Mouse (Mus musculus): Measurements from ENCODE around the gene Arpc1b.
"Not testable (repeated sequence)": the region's sequence is repeated elsewhere in the genome, so short reads cannot be mapped to it uniquely, and the experiment has no call there.

Arpc1b gene

GRCm38 (mm10) chr5:145114071-145114605 is at the start of gene Arpc1b:
Gene Arpc1b (plus strand): TSS chr5:145114215.
- DNase-seq (ENCODE audit: low spot score in 2 of 2), result peak; percentile 40 to 60

- no peak for DNase-seq (ENCODE audit: low spot score in 2 of 2)
These were observed 49.2 kb upstream of the Arpc1b start for GRCm38 (mm10) chr5:145064765-145065340.

DNA sequence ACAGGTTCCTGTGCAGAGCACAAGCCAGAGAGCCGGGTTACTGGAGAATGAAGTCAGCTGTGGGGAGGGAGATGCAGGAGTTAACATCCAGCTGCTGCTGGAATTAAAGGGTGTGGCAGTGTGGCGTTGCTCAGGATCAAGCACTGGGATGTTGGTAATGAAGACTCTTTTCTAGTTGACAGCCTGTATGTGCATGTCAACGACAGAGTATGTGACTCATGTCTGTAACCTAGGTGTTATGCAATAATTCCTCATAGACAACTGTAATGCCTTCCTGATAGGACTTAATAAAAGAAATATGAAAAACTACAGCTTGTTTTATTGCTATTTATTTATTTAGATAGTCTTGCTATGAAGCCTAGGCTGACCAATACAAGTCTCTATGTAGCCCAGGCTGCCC is 45.2 kb upstream of the Arpc1b start:
- no peak for DNase-seq (ENCODE audit: low spot score in 2 of 2)

GRCm38 (mm10) chr5:145069707-145070106 is 44.3 kb upstream of the Arpc1b start:
- DNase-seq (ENCODE audit: low spot score in 2 of 2), result peak; percentile 13 to 55

DNA sequence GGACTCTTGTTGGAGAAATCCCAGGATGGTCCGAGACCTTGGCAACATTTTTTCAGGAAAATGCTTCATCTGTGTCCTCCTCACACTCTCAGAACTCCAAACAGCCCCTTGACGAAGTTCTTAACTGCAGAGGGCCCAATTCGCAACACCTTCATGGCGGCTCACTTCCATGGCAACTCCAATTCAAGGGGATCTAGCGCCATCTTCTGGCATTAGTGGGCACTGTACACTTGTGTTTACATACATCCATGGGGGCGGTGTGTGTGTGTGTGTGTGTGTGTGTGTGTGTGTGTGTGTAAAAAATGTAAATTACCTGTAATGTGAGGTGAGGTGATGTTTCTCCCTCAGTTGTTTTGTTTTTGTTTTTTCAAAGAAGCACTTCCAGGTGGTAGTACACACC is 42.7 kb upstream of the Arpc1b start:
- DNase-seq (ENCODE audit: low spot score in 2 of 2), result no peak

DNA sequence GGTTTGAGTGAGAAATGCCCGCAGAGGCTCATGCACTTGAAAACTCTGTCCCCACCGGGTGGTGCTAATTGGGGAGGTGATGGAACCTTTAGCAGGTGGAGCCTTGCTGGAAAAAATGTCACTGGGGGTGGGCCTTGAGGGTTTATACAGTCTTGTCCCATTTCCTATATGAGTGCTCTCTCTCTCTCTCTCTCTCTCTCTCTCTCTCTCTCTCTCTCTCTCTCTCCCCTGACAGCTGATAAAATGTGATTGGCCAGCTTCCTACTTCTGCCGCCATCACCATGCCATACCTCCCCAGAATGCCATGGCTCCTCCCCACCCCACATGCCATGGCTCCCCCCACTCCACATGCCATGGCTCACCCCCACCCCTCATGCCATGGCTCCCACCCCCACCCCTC is 38.9 kb upstream of the Arpc1b start:
- DNase-seq (ENCODE audit: low spot score in 2 of 2), result no peak

GRCm38 (mm10) chr5:145081866-145082613 is 32.0 kb upstream of the Arpc1b start:
- no peak for DNase-seq (ENCODE audit: low spot score in 2 of 2)

GRCm38 (mm10) chr5:145083201-145083600 is 30.8 kb upstream of the Arpc1b start:
- DNase-seq (ENCODE audit: low spot score in 2 of 2), result not testable (repeated sequence)

- peak; percentile 84 to 90 for DNase-seq (ENCODE audit: low spot score in 2 of 2)
These were observed 30.2 kb upstream of the Arpc1b start, which contains the start of the genes Arpc1a and Kpna7 for GRCm38 (mm10) chr5:145083632-145084451. Gene Arpc1a (plus strand): TSS chr5:145083830. Gene Kpna7 (minus strand): TSS chr5:145084030.

GRCm38 (mm10) chr5:145084822-145085221 is 29.2 kb upstream of the Arpc1b start:
- DNase-seq (ENCODE audit: low spot score in 2 of 2), result no peak

DNA sequence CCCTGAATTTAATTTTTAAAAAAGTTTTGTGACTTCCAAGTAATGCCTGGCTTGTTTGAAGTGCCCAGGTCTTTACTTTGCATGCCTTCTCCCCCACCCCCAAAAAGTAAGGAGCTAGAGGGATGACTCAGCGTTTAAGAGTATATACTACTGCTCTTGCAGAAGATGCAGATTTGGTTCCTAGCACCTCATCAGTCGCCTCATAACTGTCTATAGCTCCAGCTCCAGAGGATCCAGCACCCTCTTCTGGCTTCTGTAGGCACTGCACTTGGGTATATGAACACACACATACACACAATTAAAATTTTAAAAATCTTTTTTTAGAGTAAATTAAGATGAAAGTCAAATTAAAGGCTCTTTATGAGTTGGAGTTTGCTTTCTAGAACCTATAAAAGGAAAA is 25.8 kb upstream of the Arpc1b start:
- DNase-seq (ENCODE audit: low spot score in 2 of 2), result no peak

GRCm38 (mm10) chr5:145089878-145090277 is 24.1 kb upstream of the Arpc1b start:
- DNase-seq (ENCODE audit: low spot score in 2 of 2), result no peak

DNA sequence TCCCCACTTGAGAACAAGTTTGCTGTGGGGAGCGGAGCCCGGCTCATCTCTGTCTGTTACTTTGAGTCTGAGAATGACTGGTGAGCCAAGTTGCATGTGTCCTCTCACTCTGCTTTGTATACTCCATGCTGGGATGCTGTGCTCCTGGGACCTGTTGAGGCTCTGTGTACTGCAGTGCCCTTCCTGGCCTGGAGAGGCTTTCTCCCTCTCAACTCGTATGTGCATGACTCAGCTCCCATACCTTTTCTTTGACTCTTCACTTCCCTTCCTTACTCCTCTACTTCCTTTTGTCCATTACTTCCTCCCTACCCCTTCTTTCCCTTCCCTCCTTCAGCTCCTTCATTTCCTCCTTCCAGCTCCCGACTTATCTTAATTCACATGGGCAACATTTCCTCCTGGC is 17.8 kb upstream of the Arpc1b start:
- no peak for DNase-seq (ENCODE audit: low spot score in 2 of 2)

GRCm38 (mm10) chr5:145098340-145098821 is 15.6 kb upstream of the Arpc1b start:
- no peak for DNase-seq (ENCODE audit: low spot score in 2 of 2)

GRCm38 (mm10) chr5:145100960-145101359 is 13.1 kb upstream of the Arpc1b start:
- no peak for DNase-seq (ENCODE audit: low spot score in 2 of 2)

GRCm38 (mm10) chr5:145101451-145101850 is 12.6 kb upstream of the Arpc1b start:
- DNase-seq (ENCODE audit: low spot score in 2 of 2), result not testable (repeated sequence)

DNA sequence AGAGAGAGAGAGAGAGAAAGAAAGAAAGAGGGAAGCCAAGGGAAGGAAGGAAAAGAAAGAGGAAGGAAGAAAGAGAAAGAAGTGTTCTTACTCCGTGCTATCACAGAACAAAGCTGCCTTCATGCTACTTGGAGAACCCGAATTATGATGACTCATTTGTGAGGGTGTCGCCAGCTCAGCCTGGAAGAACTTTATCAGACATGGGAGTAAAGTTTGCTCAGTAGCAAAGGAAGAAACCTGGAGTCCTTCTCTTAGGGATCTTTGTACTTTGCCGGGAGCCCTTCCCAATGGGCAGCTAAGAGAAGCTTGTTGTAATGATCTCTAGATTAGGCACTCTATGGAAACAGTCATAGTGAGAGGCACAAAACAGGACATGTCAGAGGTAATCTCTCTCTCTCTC is 11.3 kb upstream of the Arpc1b start:
- no peak for DNase-seq (ENCODE audit: low spot score in 2 of 2)

DNA sequence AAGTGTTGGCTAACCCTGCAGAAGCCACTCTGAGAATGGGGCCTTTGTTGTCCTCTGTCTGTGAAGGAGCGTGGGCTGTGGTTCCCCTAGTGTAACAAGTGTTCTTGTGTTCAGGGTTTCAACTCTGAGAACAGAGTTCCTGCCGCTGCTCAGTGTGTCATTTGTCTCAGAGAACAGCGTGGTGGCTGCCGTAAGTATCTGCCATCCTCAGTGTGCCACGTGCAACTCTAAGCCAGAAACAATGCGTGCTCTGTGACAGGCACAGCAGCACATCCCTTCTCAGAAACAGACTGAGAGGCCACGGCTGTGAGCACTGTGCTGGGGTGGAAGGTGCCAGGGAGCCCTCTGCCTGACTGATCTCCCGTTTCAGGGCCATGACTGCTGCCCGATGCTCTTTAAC is 9.7 kb upstream of the Arpc1b start:
- DNase-seq (ENCODE audit: low spot score in 2 of 2), result no peak

GRCm38 (mm10) chr5:145105694-145106275 is 8.2 kb upstream of the Arpc1b start:
- no peak for DNase-seq (ENCODE audit: low spot score in 2 of 2)

DNA sequence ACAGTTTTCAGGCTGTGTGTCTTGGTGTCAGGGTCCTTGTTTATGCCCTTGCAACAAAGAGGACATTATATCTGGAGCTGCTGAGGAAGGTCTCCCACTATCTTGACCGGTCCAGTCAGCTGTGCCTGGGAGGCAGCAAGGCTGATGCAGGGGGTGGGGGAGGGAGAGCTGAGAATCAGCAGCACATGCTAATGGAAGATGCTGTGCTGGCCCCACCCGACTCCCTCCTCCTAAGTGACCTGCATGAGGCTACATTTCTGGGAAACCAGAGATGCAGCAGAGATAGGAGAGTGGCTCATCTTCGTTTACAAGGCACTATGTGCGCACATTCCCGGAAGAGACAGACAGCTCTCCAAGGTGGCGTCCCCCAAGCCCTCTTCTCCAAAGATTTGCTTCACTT is 3.6 kb upstream of the Arpc1b start:
- no peak for DNase-seq (ENCODE audit: low spot score in 2 of 2)

GRCm38 (mm10) chr5:145112566-145112965 is 1.4 kb upstream of the Arpc1b start:
- no peak for DNase-seq (ENCODE audit: low spot score in 2 of 2)

GRCm38 (mm10) chr5:145113416-145113815 is 599 bp upstream of the Arpc1b start:
- no peak for DNase-seq (ENCODE audit: low spot score in 2 of 2)
